Mouse (Mus musculus) G1E (cell line): ENCODE measurements around the gene Rbm47.

Source experiments
- CTCF ChIP-seq: IDR thresholded peaks from 2 replicates; pipeline ENCODE4 v1.5.1; 2012; ENCODE audit warnings: low read depth, low read length, inconsistent platforms, mixed read lengths
- POLR2AphosphoS5 ChIP-seq: IDR thresholded peaks from 2 replicates; pipeline ENCODE4 v1.6.1; 2012; ENCODE audit warnings: low read depth, low read length, inconsistent platforms; ENCODE audit not compliant: insufficient replicate concordance

DNA sequence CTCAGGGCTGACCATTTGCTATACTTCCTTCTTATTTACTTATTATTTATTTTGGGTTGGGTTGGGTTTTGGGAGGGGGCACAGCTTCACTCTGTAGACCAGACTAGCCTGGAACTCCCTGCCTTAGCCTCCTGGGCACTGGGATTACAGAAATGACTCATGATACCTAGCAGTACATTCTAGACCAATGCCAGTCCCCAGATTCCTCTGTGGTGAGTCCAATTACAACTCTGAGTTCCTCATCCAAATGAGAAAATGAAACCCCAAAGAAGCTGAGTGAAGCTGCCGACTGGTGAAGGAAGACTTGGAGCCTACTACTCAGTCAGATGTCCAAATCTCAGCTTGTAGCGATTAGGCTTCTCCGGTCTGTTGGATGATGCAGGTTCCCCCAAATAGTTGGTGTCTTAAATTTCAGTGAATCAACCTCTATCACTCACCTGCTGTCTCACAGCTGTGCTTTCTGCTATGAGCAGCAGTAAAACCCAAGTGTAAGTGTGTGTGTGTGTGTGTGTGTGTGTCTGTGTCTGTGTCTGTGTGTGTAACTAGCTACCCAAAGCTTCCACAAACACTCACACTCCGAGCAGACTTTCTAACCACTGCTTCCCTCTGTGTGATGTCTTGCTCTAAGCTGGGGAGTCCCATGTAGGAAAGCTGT is 84.5 kb downstream of the Rbm47 start:
- no peak for TF ChIP-seq POLR2AphosphoS5
- TF ChIP-seq CTCF = no peak
